Mouse (Mus musculus) hindbrain, embryonic 13.5 days (tissue): ENCODE results near the gene Polk. TPM values are rescaled to one million over a fixed set of nuclear protein-coding genes. Genes with fewer than 3 reads are reported as not detected.

Experiments
- ATAC-seq: fragments of 200-750 bp; cut with Nextera tagmentation; 2 replicates; pipeline ENCODE4 v1.8.0; 2017; ENCODE audit warnings: moderate TSS enrichment; ENCODE audit not compliant: low FRiP score
- H3K27ac ChIP-seq: fragments of 300-500 bp; sonication (generic); 2 replicates; pipeline ENCODE4 v1.5.1; 2015; ENCODE audit warnings: inconsistent platforms, mild to moderate bottlenecking, moderate library complexity
- H3K27me3 ChIP-seq: fragments of 300-500 bp; sonication (generic); 2 replicates; pipeline ENCODE4 v1.6.1; 2015; ENCODE audit warnings: mild to moderate bottlenecking, inconsistent platforms
- H3K36me3 ChIP-seq: fragments of 300-500 bp; sonication (generic); 2 replicates; pipeline ENCODE4 v1.6.1; 2015; ENCODE audit warnings: mild to moderate bottlenecking, inconsistent platforms
- H3K4me1 ChIP-seq: fragments of 300-500 bp; sonication (generic); replicated peaks from 2 replicates; pipeline ENCODE4 v1.6.1; 2015; ENCODE audit warnings: inconsistent platforms
- H3K4me2 ChIP-seq: fragments of 300-500 bp; sonication (generic); 2 replicates; pipeline ENCODE4 v1.6.1; 2015; ENCODE audit warnings: inconsistent platforms, mild to moderate bottlenecking, moderate library complexity
- H3K4me3 ChIP-seq: fragments of 300-500 bp; sonication (generic); 2 replicates; pipeline ENCODE4 v1.5.1; 2015; ENCODE audit warnings: mild to moderate bottlenecking, inconsistent platforms
- H3K9ac ChIP-seq: fragments of 300-500 bp; sonication (generic); 2 replicates; pipeline ENCODE4 v1.6.1; 2015; ENCODE audit warnings: mild to moderate bottlenecking, inconsistent platforms
- H3K9me3 ChIP-seq: fragments of 300-500 bp; sonication (generic); 2 replicates; pipeline ENCODE4 v1.6.1; 2016; ENCODE audit warnings: inconsistent platforms
- WGBS: fragments of 180-500 bp; shearing (Covaris S2); methylation state at CpG from one replicate; pipeline ENCODE4 v1.1.7; 2015; 5-methylcytosine and 5-hydroxymethylcytosine counted together
- polyA plus RNA-seq: library from polyadenylated mRNA; unstranded; fragments of >200 nt; fragmentation: Nextera tagmentation; extraction: Ambion mirVana; gene quantifications from 2 replicates; pipeline ENCODE4 v1.2.1, GENCODE M21; 2015

The Polk gene
- polyA plus RNA-seq, 1 experiment from 2014 or later = 5.4 TPM

GRCm38 (mm10) chr13:96452621-96453020 lies 89.8 kb downstream of the Polk start:
- Histone ChIP-seq H3K4me1 (no peaks in the 10 kb centered on the region), H3K36me3 (no peaks in the 10 kb centered on the region), H3K4me3 (no peak overlapping the region), H3K27me3 (no peaks in the 10 kb centered on the region), H3K9ac (no peak overlapping the region), H3K9me3 (no peaks in the 10 kb centered on the region), H3K4me2 (no peak overlapping the region), H3K27ac (no peak overlapping the region)
- no peak for ATAC-seq
- 96% methylated on average over 3 of the region's 3 CpGs for WGBS

GRCm38 (mm10) chr13:96451386-96452140 lies 90.8 kb downstream of the Polk start:
- Histone ChIP-seq H3K4me3 (no peak overlapping the region), H3K27me3 (no peaks in the 10 kb centered on the region), H3K4me1 (no peaks in the 10 kb centered on the region), H3K27ac (no peak overlapping the region), H3K9ac (no peak overlapping the region), H3K4me2 (no peak overlapping the region), H3K36me3 (no peaks in the 10 kb centered on the region), H3K9me3 (no peaks in the 10 kb centered on the region)
- 89% methylated on average over 11 of the region's 11 CpGs for WGBS
- no peak for ATAC-seq

GRCm38 (mm10) chr13:96450869-96451268 lies 91.5 kb downstream of the Polk start:
- Histone ChIP-seq H3K27me3 (no peaks in the 10 kb centered on the region), H3K9ac (no peak overlapping the region), H3K36me3 (no peaks in the 10 kb centered on the region), H3K4me1 (no peaks in the 10 kb centered on the region), H3K4me2 (no peak overlapping the region), H3K9me3 (no peaks in the 10 kb centered on the region), H3K27ac (no peak overlapping the region), H3K4me3 (no peak overlapping the region)
- ATAC-seq = no peak
- WGBS = 93% methylated on average over 7 of the region's 7 CpGs

GRCm38 (mm10) chr13:96450205-96450856 lies 92.0 kb downstream of the Polk start:
- 92% methylated on average over 11 of the region's 11 CpGs for WGBS
- no peaks in the 10 kb centered on the region for H3K36me3 ChIP-seq
- no peak overlapping the region for H3K4me2 ChIP-seq
- no peaks in the 10 kb centered on the region for H3K9me3 ChIP-seq
- H3K9ac ChIP-seq = no peak overlapping the region
- H3K4me3 ChIP-seq = no peak overlapping the region
- H3K27me3 ChIP-seq = no peaks in the 10 kb centered on the region
- no peak overlapping the region for H3K27ac ChIP-seq
- no peaks in the 10 kb centered on the region for H3K4me1 ChIP-seq
- ATAC-seq = no peak

GRCm38 (mm10) chr13:96440436-96440835 lies 101.9 kb downstream of the Polk start:
- ATAC-seq = no peak
- WGBS = 94% methylated on average over 4 of the region's 4 CpGs
- Histone ChIP-seq H3K27ac (no peak overlapping the region), H3K27me3 (no peaks in the 10 kb centered on the region), H3K4me2 (no peak overlapping the region), H3K9me3 (no peaks in the 10 kb centered on the region), H3K9ac (no peak overlapping the region), H3K4me1 (no peaks in the 10 kb centered on the region), H3K36me3 (no peaks in the 10 kb centered on the region), H3K4me3 (no peak overlapping the region)

- WGBS = 83% methylated on average over 1 of the region's 1 CpGs
Observed at GRCm38 (mm10) chr13:96436921-96437320, 105.5 kb downstream of the Polk start.

GRCm38 (mm10) chr13:96435793-96436192 lies 106.6 kb downstream of the Polk start:
- no peaks in the 10 kb centered on the region for H3K9me3 ChIP-seq
- H3K9ac ChIP-seq = no peak overlapping the region
- peak overlapping the region; percentile 15; the same call in 1 of the 2 replicates for H3K4me2 ChIP-seq
- 38% methylated on average over 13 of the region's 13 CpGs for WGBS
- no peaks in the 10 kb centered on the region for H3K4me1 ChIP-seq
- H3K27ac ChIP-seq = no peak overlapping the region
- H3K4me3 ChIP-seq = no peak overlapping the region
- ATAC-seq = no peak
- H3K36me3 ChIP-seq = no peaks in the 10 kb centered on the region
- H3K27me3 ChIP-seq = no peaks in the 10 kb centered on the region

More at GRCm38 (mm10) chr13:96436921-96437320, 105.5 kb downstream of the Polk start:
- no peaks in the 10 kb centered on the region for H3K4me1 ChIP-seq
- H3K4me3 ChIP-seq = no peak overlapping the region
- H3K36me3 ChIP-seq = no peaks in the 10 kb centered on the region
- H3K27me3 ChIP-seq = no peaks in the 10 kb centered on the region
- H3K9ac ChIP-seq = no peak overlapping the region
- no peaks in the 10 kb centered on the region for H3K9me3 ChIP-seq
- H3K4me2 ChIP-seq = no peak overlapping the region
- ATAC-seq = no peak
- no peak overlapping the region for H3K27ac ChIP-seq

- no peak for ATAC-seq
- no peaks in the 10 kb centered on the region for H3K4me1 ChIP-seq
- H3K27me3 ChIP-seq = no peaks in the 10 kb centered on the region
- no peak overlapping the region for H3K9ac ChIP-seq
- H3K36me3 ChIP-seq = no peaks in the 10 kb centered on the region
- no peak overlapping the region for H3K27ac ChIP-seq
- H3K4me3 ChIP-seq = no peak overlapping the region
- 68% methylated on average over 5 of the region's 5 CpGs for WGBS
- no peaks in the 10 kb centered on the region for H3K9me3 ChIP-seq
- H3K4me2 ChIP-seq = no peak overlapping the region
Observed at GRCm38 (mm10) chr13:96434899-96435331, 107.5 kb downstream of the Polk start.

GRCm38 (mm10) chr13:96433648-96434190 lies 108.7 kb downstream of the Polk start:
- Histone ChIP-seq H3K4me1 (no peaks in the 10 kb centered on the region), H3K4me2 (no peak overlapping the region), H3K9ac (no peak overlapping the region), H3K27ac (no peak overlapping the region), H3K4me3 (no peak overlapping the region), H3K36me3 (no peaks in the 10 kb centered on the region), H3K27me3 (no peaks in the 10 kb centered on the region), H3K9me3 (no peaks in the 10 kb centered on the region)
- 82% methylated on average over 11 of the region's 11 CpGs for WGBS
- no peak for ATAC-seq

GRCm38 (mm10) chr13:96433041-96433440 lies 109.3 kb downstream of the Polk start:
- WGBS = 92% methylated on average over 6 of the region's 6 CpGs
- H3K4me3 ChIP-seq = no peak overlapping the region
- ATAC-seq = no peak

GRCm38 (mm10) chr13:96432376-96432811 lies 110.0 kb downstream of the Polk start:
- H3K4me1 ChIP-seq = no peaks in the 10 kb centered on the region
- no peak overlapping the region for H3K9ac ChIP-seq
- H3K4me2 ChIP-seq = no peak overlapping the region
- H3K9me3 ChIP-seq = no peaks in the 10 kb centered on the region
- H3K4me3 ChIP-seq = no peak overlapping the region
- H3K27ac ChIP-seq = no peak overlapping the region
- no peak for ATAC-seq
- 50% methylated on average over 3 of the region's 3 CpGs for WGBS
- no peaks in the 10 kb centered on the region for H3K27me3 ChIP-seq
- no peaks in the 10 kb centered on the region for H3K36me3 ChIP-seq

More at GRCm38 (mm10) chr13:96433041-96433440, 109.3 kb downstream of the Polk start:
- Histone ChIP-seq H3K4me1 (no peaks in the 10 kb centered on the region), H3K36me3 (no peaks in the 10 kb centered on the region), H3K9ac (no peak overlapping the region), H3K27me3 (no peaks in the 10 kb centered on the region), H3K4me2 (no peak overlapping the region), H3K9me3 (no peaks in the 10 kb centered on the region), H3K27ac (no peak overlapping the region)

GRCm38 (mm10) chr13:96431595-96432156 lies 110.7 kb downstream of the Polk start:
- no peak overlapping the region for H3K9ac ChIP-seq

More at GRCm38 (mm10) chr13:96431595-96432156, 110.7 kb downstream of the Polk start:
- no peak overlapping the region for H3K4me2 ChIP-seq
- H3K27ac ChIP-seq = no peak overlapping the region
- no peak overlapping the region for H3K4me3 ChIP-seq
- H3K9me3 ChIP-seq = no peaks in the 10 kb centered on the region
- peak; percentile 74 for ATAC-seq
- no peaks in the 10 kb centered on the region for H3K27me3 ChIP-seq
- 44% methylated on average over 12 of the region's 12 CpGs for WGBS
- H3K4me1 ChIP-seq = no peaks in the 10 kb centered on the region
- H3K36me3 ChIP-seq = no peaks in the 10 kb centered on the region
